Mouse (Mus musculus): ENCODE measurements around the gene Crmp1.

DNA sequence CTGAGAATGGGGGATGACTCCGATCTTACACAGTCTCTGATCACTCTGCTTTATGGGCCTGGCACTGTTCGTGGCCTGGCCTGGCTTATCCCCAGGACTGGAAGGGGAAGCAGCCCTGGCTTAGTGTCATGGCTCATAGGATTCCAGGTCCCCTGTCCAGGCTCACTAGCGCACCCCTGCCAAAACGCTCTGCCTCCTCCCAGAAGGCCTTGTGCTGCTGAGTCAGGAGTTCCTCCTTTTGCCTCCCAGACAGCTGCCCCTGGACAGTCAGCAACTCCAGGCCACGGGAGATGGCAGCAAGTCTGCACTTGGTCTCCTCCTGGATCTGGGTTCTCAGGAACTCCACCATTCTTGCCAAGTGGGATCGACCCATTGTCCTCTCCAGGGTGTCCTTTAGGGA is 77.0 kb downstream of the Crmp1 start:
- TF ChIP-seq CTCF (IDR thresholded peaks at IDR 0.05; ENCODE audit: low read depth), result no peak
- no peak for TF ChIP-seq EP300 (IDR thresholded peaks at IDR 0.05; ENCODE audit: low read depth)
